Mouse (Mus musculus) heart, embryonic 10.5 days (tissue): ENCODE results near the gene H2afx. TPM values are rescaled to one million over a fixed set of nuclear protein-coding genes. Genes with fewer than 3 reads are reported as not detected.

Experiments used
- DNase-seq: peaks from one replicate; pipeline ENCODE4 v3.0.0-alpha.2; 2017; ENCODE audit warnings: low spot score
- H3K27ac ChIP-seq: fragments of 300-500 bp; sonication (generic); 2 replicates; pipeline ENCODE4 v1.5.1; 2016; ENCODE audit warnings: mild to moderate bottlenecking
- H3K27me3 ChIP-seq: fragments of 300-500 bp; sonication (generic); 2 replicates; pipeline ENCODE4 v1.6.1; 2016; ENCODE audit warnings: mild to moderate bottlenecking; ENCODE audit not compliant: poor library complexity, insufficient read depth, severe bottlenecking
- H3K36me3 ChIP-seq: fragments of 300-500 bp; sonication (generic); 2 replicates; pipeline ENCODE4 v1.6.1; 2016; ENCODE audit warnings: mild to moderate bottlenecking, moderate library complexity
- H3K4me1 ChIP-seq: fragments of 300-500 bp; sonication (generic); 2 replicates; pipeline ENCODE4 v1.6.1; 2016; ENCODE audit warnings: mild to moderate bottlenecking
- H3K4me3 ChIP-seq: fragments of 300-500 bp; sonication (generic); 2 replicates; pipeline ENCODE4 v1.5.1; 2016; ENCODE audit warnings: mild to moderate bottlenecking, moderate library complexity
- H3K9me3 ChIP-seq: fragments of 300-500 bp; sonication (generic); 2 replicates; pipeline ENCODE4 v1.6.1; 2016; ENCODE audit warnings: mild to moderate bottlenecking, moderate library complexity
- WGBS: fragments of 180-500 bp; shearing (Covaris S2); methylation state at CpG from one replicate; pipeline ENCODE4 v1.1.7; 2016; 5-methylcytosine and 5-hydroxymethylcytosine counted together
- polyA plus RNA-seq: library from polyadenylated mRNA; unstranded; fragments of >200 nt; fragmentation: Nextera tagmentation; extraction: Ambion mirVana; gene quantifications from 2 replicates; pipeline ENCODE4 v1.2.1, GENCODE M21; 2016

Gene H2afx
- polyA plus RNA-seq, 1 experiment from 2014 or later: 270 TPM

- H3K9me3 ChIP-seq: no peaks in the 10 kb centered on the region
- H3K27ac ChIP-seq: no peak overlapping the region
- DNase-seq: no peak
- H3K4me1 ChIP-seq: peaks cover 28% of the 10 kb centered on the region
- 0 out of 2 replicates have a peak, but pooled peaks cover 4% of the 10 kb centered on the region for H3K27me3 ChIP-seq
- peaks cover 26% of the 10 kb centered on the region for H3K36me3 ChIP-seq
- H3K4me3 ChIP-seq: no peak overlapping the region
- 68% methylated on average over 3 of the region's 3 CpGs for WGBS
Observed at GRCm38 (mm10) chr9:44309756-44310155, 24.7 kb upstream of the H2afx start.

GRCm38 (mm10) chr9:44310750-44311135, 23.8 kb upstream of the H2afx start:
- no peaks in the 10 kb centered on the region for H3K9me3 ChIP-seq
- H3K27ac ChIP-seq: peak overlapping the region; percentile 76
- WGBS: 21% methylated on average over 10 of the region's 10 CpGs
- H3K4me1 ChIP-seq: peaks cover 28% of the 10 kb centered on the region
- H3K4me3 ChIP-seq: peak overlapping the region; percentile 44
- peaks cover 36% of the 10 kb centered on the region for H3K36me3 ChIP-seq
- no peak for DNase-seq
- H3K27me3 ChIP-seq: 0 out of 2 replicates have a peak, but pooled peaks cover 4% of the 10 kb centered on the region

GRCm38 (mm10) chr9:44311136-44312134, 23.1 kb upstream of the H2afx start:
- Histone ChIP-seq H3K9me3 (no peaks in the 10 kb centered on the region), H3K36me3 (peaks cover 42% of the 10 kb centered on the region), H3K4me1 (peaks cover 28% of the 10 kb centered on the region), H3K27ac (peak overlapping the region; percentile 76), H3K27me3 (0 out of 2 replicates have a peak, but pooled peaks cover 4% of the 10 kb centered on the region), H3K4me3 (peak overlapping the region; percentile 44)
- no peak for DNase-seq
- 14% methylated on average over 27 of the region's 27 CpGs for WGBS

- H3K27me3 ChIP-seq: 0 out of 2 replicates have a peak, but pooled peaks cover 4% of the 10 kb centered on the region
- H3K9me3 ChIP-seq: no peaks in the 10 kb centered on the region
- whole genome bisulfite sequencing: 77% methylated on average over 19 of the region's 19 CpGs
- H3K36me3 ChIP-seq: peaks cover 49% of the 10 kb centered on the region
- peaks cover 40% of the 10 kb centered on the region for H3K4me1 ChIP-seq
- H3K27ac ChIP-seq: no peak overlapping the region
- H3K4me3 ChIP-seq: no peak overlapping the region
- no peak for DNase-seq
Observed at GRCm38 (mm10) chr9:44313476-44314256, 20.8 kb upstream of the H2afx start.

- Histone ChIP-seq H3K9me3 (no peaks in the 10 kb centered on the region), H3K4me1 (peaks cover 46% of the 10 kb centered on the region), H3K36me3 (peaks cover 49% of the 10 kb centered on the region), H3K4me3 (no peak overlapping the region), H3K27me3 (0 out of 2 replicates have a peak, but pooled peaks cover 4% of the 10 kb centered on the region), H3K27ac (no peak overlapping the region)
- DNase-seq: no peak
- WGBS: 69% methylated on average over 4 of the region's 4 CpGs
Observed at GRCm38 (mm10) chr9:44314257-44314547, 20.3 kb upstream of the H2afx start.

- peaks cover 51% of the 10 kb centered on the region for H3K4me1 ChIP-seq
- 0 out of 2 replicates have a peak, but pooled peaks cover 4% of the 10 kb centered on the region for H3K27me3 ChIP-seq
- no peak overlapping the region for H3K4me3 ChIP-seq
- no peak overlapping the region for H3K27ac ChIP-seq
- no peaks in the 10 kb centered on the region for H3K9me3 ChIP-seq
- no peak for DNase-seq
- peaks cover 49% of the 10 kb centered on the region for H3K36me3 ChIP-seq
- 89% methylated on average over 18 of the region's 18 CpGs for WGBS
Observed at GRCm38 (mm10) chr9:44314910-44315309, 19.6 kb upstream of the H2afx start.

- WGBS: 63% methylated on average over 4 of the region's 4 CpGs
- peaks cover 43% of the 10 kb centered on the region for H3K4me1 ChIP-seq
- DNase-seq: no peak
- H3K9me3 ChIP-seq: no peaks in the 10 kb centered on the region
- no peak overlapping the region for H3K27ac ChIP-seq
- H3K4me3 ChIP-seq: peak overlapping the region; percentile 18; the same call in 1 of the 2 replicates
- no peaks in the 10 kb centered on the region for H3K27me3 ChIP-seq
- peaks cover 47% of the 10 kb centered on the region for H3K36me3 ChIP-seq
Observed at GRCm38 (mm10) chr9:44317452-44317851, 17.0 kb upstream of the H2afx start.

GRCm38 (mm10) chr9:44318076-44318825, 16.2 kb upstream of the H2afx start:
- no peaks in the 10 kb centered on the region for H3K9me3 ChIP-seq
- peak overlapping the region; percentile 95 for H3K4me3 ChIP-seq
- 53% methylated on average over 5 of the region's 5 CpGs for WGBS
- no peak for DNase-seq
- peak overlapping the region; percentile 49; the same call in 1 of the 2 replicates for H3K27ac ChIP-seq
- H3K36me3 ChIP-seq: peaks cover 39% of the 10 kb centered on the region
- H3K4me1 ChIP-seq: peaks cover 43% of the 10 kb centered on the region
- no peaks in the 10 kb centered on the region for H3K27me3 ChIP-seq

- Histone ChIP-seq H3K36me3 (peaks cover 34% of the 10 kb centered on the region), H3K27ac (peak overlapping the region; percentile 49; the same call in 1 of the 2 replicates), H3K9me3 (no peaks in the 10 kb centered on the region), H3K4me1 (peaks cover 40% of the 10 kb centered on the region), H3K4me3 (peak overlapping the region; percentile 95), H3K27me3 (no peaks in the 10 kb centered on the region)
- 40% methylated on average over 3 of the region's 3 CpGs for WGBS
- DNase-seq: no peak
Observed at GRCm38 (mm10) chr9:44318826-44319095, 15.7 kb upstream of the H2afx start.

- peak overlapping the region; percentile 95 for H3K4me3 ChIP-seq
- H3K27me3 ChIP-seq: no peaks in the 10 kb centered on the region
- 3% methylated on average over 37 of the region's 37 CpGs for WGBS
- H3K36me3 ChIP-seq: peaks cover 28% of the 10 kb centered on the region
- peak; percentile 80 for DNase-seq
- H3K27ac ChIP-seq: peak overlapping the region; percentile 86
- peaks cover 34% of the 10 kb centered on the region for H3K4me1 ChIP-seq
- no peaks in the 10 kb centered on the region for H3K9me3 ChIP-seq
Observed at GRCm38 (mm10) chr9:44319105-44319886, 15.2 kb upstream of the H2afx start.

- under 1% methylated on average over 67 of the region's 67 CpGs for WGBS
- Histone ChIP-seq H3K4me1 (peaks cover 34% of the 10 kb centered on the region), H3K4me3 (peak within 1 kb of the TSS; percentile 95), H3K27me3 (no peaks in the 10 kb centered on the region), H3K9me3 (no peaks in the 10 kb centered on the region), H3K27ac (peak within 1 kb of the TSS; percentile 86), H3K36me3 (peaks cover 20% of the 10 kb centered on the region)
- peak; percentile 98 for DNase-seq
Observed at GRCm38 (mm10) chr9:44319887-44320798, 14.4 kb upstream of the H2afx start, which contains the start of gene C2cd2l. C2cd2l (minus strand) TSS chr9:44320285.
